ENCODE assay signal across 9 mouse cellular contexts in genomic region chr17:31510944-31511343, GRCm38 (mm10). TPM values are rescaled to one million over a fixed set of nuclear protein-coding genes. Genes with fewer than 3 reads are reported as not detected.
A peak's percentile ranks its signal among the peaks of the same experiment; 100 is the strongest.
DNase-seq lines count a peak whose midpoint lies in the region; ATAC-seq and TF ChIP-seq lines count a peak whose summit lies in the region.
"Had no signal": no experiment of that assay in that cellular context is flagged by ENCODE, and none has a peak within 500 bp of the region (broad histone marks: within the 10 kb centered on the region; RNA-seq: fewer than 3 reads in every experiment).

No protein-coding gene starts in this region.

- ATAC-seq in erythroblast, adult 5-6 weeks (replicated peaks; ENCODE audit: low FRiP score, poor library complexity, severe bottlenecking), result no peak
- no peak for ATAC-seq in embryonic facial prominence, embryonic 14.5 days (ENCODE audit: low read depth)
- no peak for ATAC-seq in limb, embryonic 14.5 days (ENCODE audit: low FRiP score, low read depth)

- peak; percentile 28 for DNase-seq in 3T3-L1 (ENCODE audit: low read depth, low spot score)
- no peak for DNase-seq in embryonic facial prominence, embryonic 14.5 days (ENCODE audit: low spot score)
- no peak for DNase-seq in limb, embryonic 14.5 days (ENCODE audit: low spot score)
- DNase-seq in urinary bladder, postnatal 14 days (ENCODE audit: low spot score), result no peak
- DNase-seq in cerebellum, adult 11 months, result no peak
- no peak for DNase-seq in gastrocnemius, postnatal 4 days (ENCODE audit: low spot score in 2 of 2)
- DNase-seq: right cerebral cortex, adult 18-20 months had no signal

- no peaks in the 10 kb centered on the region for H3K9me3 ChIP-seq in erythroblast, embryonic 14.5 days (ENCODE audit: control insufficient read depth, low read length)
- no peaks in the 10 kb centered on the region for H3K9me3 ChIP-seq in embryonic facial prominence, embryonic 14.5 days (ENCODE audit: control insufficient read depth, low read length)
- no peaks in the 10 kb centered on the region for H3K9me3 ChIP-seq in limb, embryonic 14.5 days (ENCODE audit: control insufficient read depth, low read length)

- H3K27me3 ChIP-seq in erythroblast, embryonic 14.5 days (ENCODE audit: control insufficient read depth), result peaks cover 3% of the 10 kb centered on the region
- no peaks in the 10 kb centered on the region for H3K27me3 ChIP-seq in embryonic facial prominence, embryonic 14.5 days (replicated peaks; ENCODE audit: control insufficient read depth, insufficient read depth, low read length)
- no peaks in the 10 kb centered on the region for H3K27me3 ChIP-seq in limb, embryonic 14.5 days (ENCODE audit: control insufficient read depth, insufficient read depth, low read length)

- 93% methylated on average over 6 of the region's 6 CpGs for WGBS in embryonic facial prominence, embryonic 14.5 days
- WGBS in limb, embryonic 14.5 days, result 96% methylated on average over 6 of the region's 6 CpGs

- peaks cover 37% of the 10 kb centered on the region for H3K4me1 ChIP-seq in erythroblast, embryonic 14.5 days (ENCODE audit: control insufficient read depth)
- peaks cover 5% of the 10 kb centered on the region; the same call in 1 of the 2 replicates for H3K4me1 ChIP-seq in embryonic facial prominence, embryonic 14.5 days (ENCODE audit: control insufficient read depth, insufficient read depth, low read length)
- H3K4me1 ChIP-seq in limb, embryonic 14.5 days (ENCODE audit: control insufficient read depth, insufficient read depth, low read length), result peaks cover 4% of the 10 kb centered on the region; the same call in 1 of the 2 replicates

- no peak overlapping the region for H3K9ac ChIP-seq in embryonic facial prominence, embryonic 14.5 days (ENCODE audit: low read depth, low read length)
- H3K9ac ChIP-seq in limb, embryonic 14.5 days (ENCODE audit: low read depth, low read length, severe bottlenecking), result no peak overlapping the region

- H3K36me3 ChIP-seq in erythroblast, embryonic 14.5 days (ENCODE audit: control insufficient read depth), result peaks cover 44% of the 10 kb centered on the region
- peaks cover 38% of the 10 kb centered on the region for H3K36me3 ChIP-seq in embryonic facial prominence, embryonic 14.5 days (ENCODE audit: control insufficient read depth, insufficient read depth, low read length)
- H3K36me3 ChIP-seq in limb, embryonic 14.5 days (ENCODE audit: control insufficient read depth, insufficient read depth, low read length), result peaks cover 35% of the 10 kb centered on the region

- TF ChIP-seq POLR2A in limb, embryonic 14.5 days (IDR thresholded peaks at IDR 0.05; ENCODE audit: borderline replicate concordance, extremely low read depth, insufficient read depth, insufficient read length), result no peak

- H3K4me2 ChIP-seq in embryonic facial prominence, embryonic 14.5 days (ENCODE audit: low read depth, low read length), result peak overlapping the region; percentile 87
- peak overlapping the region; percentile 75 for H3K4me2 ChIP-seq in limb, embryonic 14.5 days (replicated peaks; ENCODE audit: low read depth, low read length, severe bottlenecking)

- H3K27ac ChIP-seq in embryonic facial prominence, embryonic 14.5 days (replicated peaks; ENCODE audit: low read depth, low read length), result no peak overlapping the region
- no peak overlapping the region for H3K27ac ChIP-seq in limb, embryonic 14.5 days (replicated peaks; ENCODE audit: low read depth, low read length)

- peak overlapping the region; percentile 80 for H3K4me3 ChIP-seq in erythroblast, embryonic 14.5 days (replicated peaks)
- peak overlapping the region; percentile 87 for H3K4me3 ChIP-seq in embryonic facial prominence, embryonic 14.5 days (ENCODE audit: low read depth, low read length)
- peak overlapping the region; percentile 84 for H3K4me3 ChIP-seq in limb, embryonic 14.5 days (replicated peaks; ENCODE audit: low read length)

RNA-seq across cellular contexts. Expression of gene Wdr4, which starts 8.8 kb away (rescaled TPM):
- 0.85 and 1.0 TPM in 2 replicates for polyA plus RNA-seq in erythroblast, embryonic 14.5 days (2012)
- total RNA-seq in erythroblast, adult 5-6 weeks (2015; ENCODE audit: low replicate concordance), result 1.0 and 1.9 TPM in 2 replicates
- 4.3 and 8.6 TPM in 2 replicates for total RNA-seq in erythroblast, adult 5-6 weeks (2017; ENCODE audit: low replicate concordance)
- 29.3 and 31.7 TPM in 2 replicates for polyA plus RNA-seq in embryonic facial prominence, embryonic 14.5 days (2014; fragmentation: Nextera tagmentation; extraction: Ambion mirVana)
- polyA plus RNA-seq in limb, embryonic 14.5 days (2012; rRNA removed), result 45.0 and 52.6 TPM in 2 replicates
- 29.6 and 31.5 TPM in 2 replicates for polyA plus RNA-seq in limb, embryonic 14.5 days (2014; fragmentation: Nextera tagmentation; extraction: Ambion mirVana)
- total RNA-seq in gastrocnemius, postnatal 4 days (2021), result 10 to 100 TPM; 14.2 TPM

RNA-seq across cellular contexts. Expression of gene Ndufv3, which starts 9.0 kb away (rescaled TPM):
- polyA plus RNA-seq in erythroblast, embryonic 14.5 days (2012), result 15.1 and 29.2 TPM in 2 replicates
- 35.9 and 40.1 TPM in 2 replicates for total RNA-seq in erythroblast, adult 5-6 weeks (2015; ENCODE audit: low replicate concordance)
- total RNA-seq in erythroblast, adult 5-6 weeks (2017; ENCODE audit: low replicate concordance), result 41.1 and 65.8 TPM in 2 replicates
- 283 and 316 TPM in 2 replicates for polyA plus RNA-seq in embryonic facial prominence, embryonic 14.5 days (2014; fragmentation: Nextera tagmentation; extraction: Ambion mirVana)
- polyA plus RNA-seq in limb, embryonic 14.5 days (2012; rRNA removed), result 86.4 and 103 TPM in 2 replicates
- polyA plus RNA-seq in limb, embryonic 14.5 days (2014; fragmentation: Nextera tagmentation; extraction: Ambion mirVana), result 277 and 285 TPM in 2 replicates
- total RNA-seq in gastrocnemius, postnatal 4 days (2021), result 100 to 1,000 TPM; 385 to 388 TPM

RNA-seq across cellular contexts. Expression of gene Pknox1, which starts 53.6 kb away (rescaled TPM):
- polyA plus RNA-seq in erythroblast, embryonic 14.5 days (2012), result 0.30 and 0.36 TPM in 2 replicates
- total RNA-seq in erythroblast, adult 5-6 weeks (2015; ENCODE audit: low replicate concordance), result 8.5 and 8.6 TPM in 2 replicates
- 6.9 and 15.9 TPM in 2 replicates for total RNA-seq in erythroblast, adult 5-6 weeks (2017; ENCODE audit: low replicate concordance)
- polyA plus RNA-seq in embryonic facial prominence, embryonic 14.5 days (2014; fragmentation: Nextera tagmentation; extraction: Ambion mirVana), result 31.1 and 31.3 TPM in 2 replicates
- polyA plus RNA-seq in limb, embryonic 14.5 days (2012; rRNA removed), result 30.1 and 34.6 TPM in 2 replicates
- 35.8 and 39.4 TPM in 2 replicates for polyA plus RNA-seq in limb, embryonic 14.5 days (2014; fragmentation: Nextera tagmentation; extraction: Ambion mirVana)
- total RNA-seq in gastrocnemius, postnatal 4 days (2021), result 10 to 100 TPM; 22.5 to 28.9 TPM

Comparison
In these comparisons a context has a peak if more than half of its experiments do, and no peak if none do; other contexts are left out.
1. RNA of gene Wdr4, which starts 8.8 kb away (polyA plus RNA-seq): 29.6 to 52.6 TPM in limb, embryonic 14.5 days and 29.3 to 31.7 TPM in embryonic facial prominence, embryonic 14.5 days; 0.85 to 1.0 TPM in erythroblast, embryonic 14.5 days; every median in the first group is over 10 times any median in the second.
2. RNA of gene Pknox1, which starts 53.6 kb away (polyA plus RNA-seq): 30.1 to 39.4 TPM in limb, embryonic 14.5 days and 31.1 to 31.3 TPM in embryonic facial prominence, embryonic 14.5 days; 0.30 to 0.36 TPM in erythroblast, embryonic 14.5 days; every median in the first group is over 10 times any median in the second.
3. Peak in every context shown above with its lines, with median percentiles within 50 percentile points of each other: H3K4me3 ChIP-seq.